Mouse (Mus musculus) midbrain, embryonic 11.5 days (tissue): ENCODE measurements around the gene Bud23. TPM values are rescaled to one million over a fixed set of nuclear protein-coding genes. Genes with fewer than 3 reads are reported as not detected.
A peak's percentile ranks its signal among the peaks of the same experiment; 100 is the strongest.

ENCODE experiments used
- ATAC-seq: fragments of 200-750 bp; cut with Nextera tagmentation; 2 replicates; pipeline ENCODE4 v1.8.0; 2017; ENCODE audit warnings: moderate TSS enrichment, moderate library complexity; ENCODE audit not compliant: low FRiP score
- DNase-seq: peaks from one replicate; pipeline ENCODE4 v3.0.0; 2015; ENCODE audit warnings: low spot score; ENCODE audit errors: missing footprints
- H3K27ac ChIP-seq: fragments of 300-500 bp; sonication (generic); 2 replicates; pipeline ENCODE4 v1.5.1; 2014; ENCODE audit warnings: low read depth, low read length
- H3K27me3 ChIP-seq: fragments of 300-500 bp; sonication (generic); 2 replicates; pipeline ENCODE4 v1.6.1; 2014; ENCODE audit warnings: mild to moderate bottlenecking, low read length, moderate library complexity, mixed read lengths; ENCODE audit not compliant: control insufficient read depth, insufficient read depth
- H3K36me3 ChIP-seq: fragments of 300-500 bp; sonication (generic); 2 replicates; pipeline ENCODE4 v1.6.1; 2014; ENCODE audit warnings: mild to moderate bottlenecking, low read length, moderate library complexity, mixed read lengths; ENCODE audit not compliant: control insufficient read depth, insufficient read depth
- H3K4me1 ChIP-seq: fragments of 300-500 bp; sonication (generic); 2 replicates; pipeline ENCODE4 v1.6.1; 2014; ENCODE audit warnings: low read length; ENCODE audit not compliant: control insufficient read depth, insufficient read depth
- H3K4me2 ChIP-seq: fragments of 300-500 bp; sonication (generic); 2 replicates; pipeline ENCODE4 v1.6.1; 2014; ENCODE audit warnings: mild to moderate bottlenecking, moderate library complexity
- H3K4me3 ChIP-seq: fragments of 300-500 bp; sonication (generic); 2 replicates; pipeline ENCODE4 v1.5.1; 2014; ENCODE audit warnings: low read depth, low read length
- H3K9ac ChIP-seq: fragments of 300-500 bp; sonication (generic); 2 replicates; pipeline ENCODE4 v1.6.1; 2014; ENCODE audit warnings: low read length
- H3K9me3 ChIP-seq: fragments of 300-500 bp; sonication (generic); 2 replicates; pipeline ENCODE4 v1.6.1; 2016; ENCODE audit warnings: low read length; ENCODE audit not compliant: control insufficient read depth
- WGBS: fragments of 180-500 bp; shearing (Covaris S2); extraction: QIAGEN DNeasy Blood & Tissue Kit; methylation state at CpG from one replicate; pipeline ENCODE4 v1.1.7; 2014; 5-methylcytosine and 5-hydroxymethylcytosine counted together
- polyA plus RNA-seq: library from polyadenylated mRNA; unstranded; fragments of >200 nt; fragmentation: Nextera tagmentation; extraction: Ambion mirVana; gene quantifications from 2 replicates; pipeline ENCODE4 v1.2.1, GENCODE M21; 2014

The Bud23 gene
- polyA plus RNA-seq, 1 experiment from 2014 or later = 116 TPM

DNA sequence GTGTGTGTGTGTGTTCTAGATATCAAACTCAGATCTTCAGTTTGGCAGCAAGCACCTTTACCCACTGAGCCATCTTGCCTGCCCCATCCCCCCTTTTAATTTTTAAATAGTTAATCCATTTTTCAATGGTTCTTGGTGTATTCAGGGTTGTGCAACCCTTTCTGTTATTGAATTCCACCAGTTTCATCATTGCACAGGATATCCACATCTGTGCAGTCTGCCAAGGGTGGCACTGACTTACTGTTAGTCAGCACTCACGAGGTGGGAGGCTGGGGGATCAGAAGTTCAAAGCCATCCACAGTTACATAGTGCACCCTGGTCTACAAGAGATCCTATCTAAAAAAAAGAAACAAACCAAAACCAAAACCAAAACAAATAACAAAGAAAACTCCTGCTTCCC is 36.2 kb upstream of the Bud23 start:
- no peak for ATAC-seq
- H3K4me3 ChIP-seq = no peak overlapping the region
- 90% methylated on average over 1 of the region's 1 CpGs for WGBS

GRCm38 (mm10) chr5:135089653-135090052 is 24.9 kb upstream of the Bud23 start, which contains the start of gene Mlxipl:
Mlxipl (plus strand) TSS chr5:135089890.
- no peak within 1 kb of the TSS for H3K27ac ChIP-seq

More for the DNA sequence above, 36.2 kb upstream of the Bud23 start:
- Histone ChIP-seq H3K4me2 (no peak overlapping the region), H3K4me1 (no peaks in the 10 kb centered on the region), H3K9ac (no peak overlapping the region), H3K27ac (no peak overlapping the region), H3K36me3 (no peaks in the 10 kb centered on the region), H3K27me3 (peaks cover 2% of the 10 kb centered on the region; the same call in 1 of the 2 replicates), H3K9me3 (no peaks in the 10 kb centered on the region)
- DNase-seq = peak; percentile 73

DNA sequence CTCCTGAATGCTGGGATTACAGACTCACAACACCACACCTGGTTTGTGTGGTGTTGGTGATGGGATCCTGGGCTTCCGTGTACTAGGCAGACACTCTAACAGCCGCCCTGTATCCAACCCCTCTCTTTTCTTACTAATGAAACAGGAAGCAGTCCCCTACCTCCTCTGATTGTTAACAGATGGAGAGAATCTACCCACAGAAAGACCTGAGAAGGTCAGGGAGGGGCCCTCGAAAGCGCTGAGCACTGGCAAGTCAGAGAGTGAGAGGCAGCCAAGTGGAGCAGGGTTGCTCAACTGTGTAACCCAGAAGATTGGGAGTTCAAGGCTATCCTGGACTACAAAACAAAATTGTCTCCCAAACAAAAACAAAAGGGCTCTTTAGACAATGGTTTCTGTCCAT is 22.1 kb upstream of the Bud23 start:
- H3K4me3 ChIP-seq = no peak overlapping the region
- peaks cover 4% of the 10 kb centered on the region; the same call in 1 of the 2 replicates for H3K4me1 ChIP-seq
- no peak overlapping the region for H3K27ac ChIP-seq
- peaks cover 22% of the 10 kb centered on the region for H3K27me3 ChIP-seq
- H3K9me3 ChIP-seq = no peaks in the 10 kb centered on the region
- no peak for DNase-seq
- no peaks in the 10 kb centered on the region for H3K36me3 ChIP-seq
- no peak overlapping the region for H3K4me2 ChIP-seq
- WGBS = 64% methylated on average over 4 of the region's 4 CpGs
- ATAC-seq = no peak
- no peak overlapping the region for H3K9ac ChIP-seq

More at GRCm38 (mm10) chr5:135089653-135090052, 24.9 kb upstream of the Bud23 start, which contains the start of gene Mlxipl:
- Histone ChIP-seq H3K9ac (peak within 1 kb of the TSS; percentile 7; the same call in 1 of the 2 replicates), H3K36me3 (no peaks in the 10 kb centered on the region), H3K4me2 (peak within 1 kb of the TSS; percentile 26; the same call in 1 of the 2 replicates), H3K27me3 (peaks cover 22% of the 10 kb centered on the region), H3K4me3 (peak within 1 kb of the TSS; percentile 6; the same call in 1 of the 2 replicates), H3K9me3 (no peaks in the 10 kb centered on the region), H3K4me1 (peaks cover 4% of the 10 kb centered on the region; the same call in 1 of the 2 replicates)
- DNase-seq (peak; percentile 83), ATAC-seq (no peak)
- WGBS = 3% methylated on average over 37 of the region's 39 CpGs

DNA sequence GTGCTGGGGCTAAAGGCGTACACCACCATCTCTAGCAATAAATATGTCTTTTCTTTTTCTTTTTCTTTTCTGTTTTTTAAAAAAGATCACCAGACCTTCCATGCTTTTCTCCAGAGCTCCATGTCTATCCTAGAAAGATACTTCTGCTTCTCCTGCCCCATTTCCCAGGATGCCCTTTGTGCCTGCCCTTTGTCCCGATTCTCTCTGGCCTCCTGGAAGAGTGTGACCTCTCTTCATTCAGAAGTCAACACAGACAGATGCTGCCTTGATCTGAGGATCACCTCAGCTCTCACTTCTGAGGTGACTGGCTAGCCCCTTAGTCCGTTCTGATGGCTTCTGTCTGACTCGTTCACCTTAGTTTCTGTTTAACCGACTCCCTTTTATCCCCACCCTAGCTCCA is 15.8 kb upstream of the Bud23 start:
- H3K27ac ChIP-seq = no peak overlapping the region
- 92% methylated on average over 5 of the region's 5 CpGs for WGBS
- H3K36me3 ChIP-seq = no peaks in the 10 kb centered on the region
- no peaks in the 10 kb centered on the region for H3K9me3 ChIP-seq
- no peak overlapping the region for H3K4me3 ChIP-seq
- H3K4me1 ChIP-seq = peaks cover 6% of the 10 kb centered on the region
- no peaks in the 10 kb centered on the region for H3K27me3 ChIP-seq
- H3K4me2 ChIP-seq = no peak overlapping the region
- DNase-seq (peak; percentile 37), ATAC-seq (no peak)
- H3K9ac ChIP-seq = no peak overlapping the region

DNA sequence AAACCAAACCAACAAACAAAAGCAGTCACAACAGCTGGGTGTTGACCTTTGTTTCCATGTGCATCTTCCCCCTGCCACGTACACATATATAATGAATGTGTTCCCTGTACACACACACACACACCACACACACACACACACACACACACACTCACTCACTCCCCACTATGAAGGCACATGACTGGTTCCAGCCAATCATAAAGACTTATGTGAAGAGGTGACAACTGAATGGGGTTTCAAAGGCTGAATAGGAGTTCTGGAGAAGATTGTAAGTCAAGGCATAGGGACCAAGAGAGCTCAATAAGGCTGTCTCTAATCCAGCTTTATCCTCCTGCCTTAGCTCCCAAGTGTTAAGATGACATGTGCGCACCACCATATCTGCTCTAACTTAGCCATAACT is 14.8 kb upstream of the Bud23 start:
- DNase-seq = peak; percentile 79
- H3K4me2 ChIP-seq = no peak overlapping the region
- H3K27ac ChIP-seq = no peak overlapping the region
- 93% methylated on average over 2 of the region's 2 CpGs for WGBS
- H3K9ac ChIP-seq = no peak overlapping the region
- no peaks in the 10 kb centered on the region for H3K9me3 ChIP-seq
- H3K4me3 ChIP-seq = no peak overlapping the region
- no peak for ATAC-seq
- H3K36me3 ChIP-seq = no peaks in the 10 kb centered on the region
- H3K27me3 ChIP-seq = no peaks in the 10 kb centered on the region
- H3K4me1 ChIP-seq = peaks cover 6% of the 10 kb centered on the region

DNA sequence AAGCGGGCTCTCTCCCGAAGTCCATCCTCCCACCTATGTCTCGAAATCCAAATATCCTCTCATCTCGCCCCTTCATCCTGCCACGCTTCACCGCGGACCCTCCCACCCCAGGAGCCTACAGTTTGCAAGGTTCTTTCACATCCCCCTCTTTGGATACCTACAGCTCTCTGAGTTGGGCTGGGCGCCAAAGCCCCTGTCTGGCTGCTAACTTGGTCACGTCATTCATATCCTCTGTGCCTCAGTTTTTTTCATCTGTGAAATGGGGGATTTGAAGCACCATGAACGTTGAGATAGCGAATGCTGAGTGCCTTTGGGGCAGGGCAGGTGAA is 13.7 kb upstream of the Bud23 start:
- no peaks in the 10 kb centered on the region for H3K27me3 ChIP-seq
- ATAC-seq = peak; percentile 59; the same call in 1 of the 2 replicates
- WGBS = under 1% methylated on average over 11 of the region's 11 CpGs

DNA sequence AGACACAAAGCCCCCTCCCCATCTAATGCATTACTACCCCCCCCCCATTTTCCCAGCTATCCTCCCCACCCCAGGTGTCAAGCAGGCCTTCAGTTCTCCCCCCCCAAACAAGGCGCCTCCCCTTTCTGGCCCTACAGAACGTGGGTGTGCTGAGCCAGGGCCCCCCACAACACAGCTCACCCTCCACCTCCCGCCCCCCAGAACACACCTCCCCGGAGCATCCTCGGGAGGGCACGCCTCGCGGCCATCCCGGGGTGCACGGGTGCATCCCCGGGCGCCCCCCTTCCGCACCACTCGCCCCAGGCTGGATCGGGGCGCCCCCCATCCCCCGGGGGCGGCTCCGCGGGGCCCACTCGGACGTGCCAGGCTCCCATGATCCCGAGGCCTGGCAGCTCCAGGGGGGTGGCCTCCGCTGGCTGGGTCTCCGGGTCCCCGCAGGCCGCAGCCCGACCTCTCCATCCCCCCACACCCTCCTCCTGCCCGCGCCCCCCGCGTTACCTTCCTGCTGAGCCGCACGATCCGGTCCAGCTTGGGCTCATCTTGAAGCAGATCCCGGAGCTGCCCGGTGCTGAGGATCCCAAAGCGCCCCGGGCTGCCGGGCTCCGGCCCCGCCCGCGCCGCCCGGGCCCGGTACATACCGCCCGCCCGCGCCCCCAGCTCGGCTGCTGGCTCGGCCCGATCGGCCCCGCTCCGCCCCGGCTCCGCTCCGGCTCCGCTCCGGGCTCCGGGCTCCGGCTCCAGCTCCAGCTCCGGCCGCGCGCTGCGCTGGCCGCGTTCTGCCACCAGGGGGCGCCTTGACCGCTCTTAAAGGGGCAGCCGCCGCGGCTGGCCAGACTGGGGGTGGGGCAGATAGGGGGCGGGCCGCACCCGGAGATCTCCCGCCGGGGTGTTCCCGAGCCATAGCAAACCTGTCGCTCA is 13.1 kb upstream of the Bud23 start, which contains the start of gene Vps37d:
TSS of gene Vps37d (minus strand) at position 703 of the 918 bp plus-strand sequence.
- WGBS = under 1% methylated on average over 58 of the region's 83 CpGs
- Histone ChIP-seq H3K36me3 (no peaks in the 10 kb centered on the region; the same call in 1 of the 2 replicates), H3K27me3 (no peaks in the 10 kb centered on the region), H3K4me2 (peak within 1 kb of the TSS; percentile 75), H3K27ac (peak within 1 kb of the TSS; percentile 72), H3K9ac (peak within 1 kb of the TSS; percentile 99), H3K4me1 (peaks cover 15% of the 10 kb centered on the region), H3K9me3 (no peaks in the 10 kb centered on the region), H3K4me3 (peak within 1 kb of the TSS; percentile 97)
- peak; percentile 100 for DNase-seq
- ATAC-seq = peak; percentile 89

More for the DNA sequence above, 13.7 kb upstream of the Bud23 start:
- Histone ChIP-seq H3K4me1 (peaks cover 10% of the 10 kb centered on the region), H3K9me3 (no peaks in the 10 kb centered on the region), H3K4me2 (peak overlapping the region; percentile 75), H3K36me3 (no peaks in the 10 kb centered on the region), H3K27ac (no peak overlapping the region), H3K9ac (peak overlapping the region; percentile 99), H3K4me3 (peak overlapping the region; percentile 97)
- no peak for DNase-seq

DNA sequence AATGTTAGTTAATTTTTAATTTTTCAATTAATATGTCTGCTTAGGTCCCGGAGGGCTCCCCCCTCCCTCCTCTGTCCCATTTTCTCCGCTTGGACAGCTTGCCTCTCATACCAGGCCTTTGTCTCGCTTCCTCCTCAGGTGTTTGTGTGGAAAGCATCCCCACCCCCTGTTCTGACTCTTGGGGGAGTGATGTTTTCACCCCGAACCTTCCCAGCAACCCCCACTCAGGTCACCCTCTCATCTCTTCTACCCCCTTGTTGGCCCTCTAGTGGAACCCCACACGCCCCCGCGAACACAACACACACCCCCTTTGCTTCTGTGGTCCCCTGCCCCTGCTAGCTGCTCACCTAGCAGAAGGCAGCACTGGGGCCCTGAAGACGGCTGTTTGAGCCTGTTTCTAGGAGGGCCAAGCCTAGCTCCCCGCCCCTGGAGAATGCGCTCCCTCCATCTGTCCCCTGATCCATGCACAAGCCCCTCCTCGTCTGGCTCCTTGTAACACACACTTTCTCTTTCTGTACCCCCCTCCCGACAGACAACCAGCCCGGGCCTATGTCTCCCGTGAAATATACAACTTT is 12.3 kb upstream of the Bud23 start:
- 22% methylated on average over 14 of the region's 14 CpGs for WGBS

More for the DNA sequence above, 12.3 kb upstream of the Bud23 start:
- Histone ChIP-seq H3K4me3 (peak overlapping the region; percentile 97), H3K27ac (no peak overlapping the region), H3K9ac (peak overlapping the region; percentile 99), H3K36me3 (no peaks in the 10 kb centered on the region; the same call in 1 of the 2 replicates), H3K27me3 (no peaks in the 10 kb centered on the region), H3K4me2 (peak overlapping the region; percentile 75), H3K4me1 (peaks cover 15% of the 10 kb centered on the region), H3K9me3 (no peaks in the 10 kb centered on the region)
- peak; percentile 19; the same call in 1 of the 2 replicates for ATAC-seq
- peak; percentile 86 for DNase-seq
